Mouse (Mus musculus) left cerebral cortex, adult 11 months (tissue): ENCODE results near the gene Aldh2.
A peak's percentile ranks its signal among the peaks of the same experiment; 100 is the strongest.
"Not testable (repeated sequence)": the region's sequence is repeated elsewhere in the genome, so short reads cannot be mapped to it uniquely, and the experiment has no call there.

Source experiments
- DNase-seq: peaks from one replicate; pipeline ENCODE4 v3.0.0; 2022; ENCODE audit warnings: low spot score

Aldh2 gene

DNA sequence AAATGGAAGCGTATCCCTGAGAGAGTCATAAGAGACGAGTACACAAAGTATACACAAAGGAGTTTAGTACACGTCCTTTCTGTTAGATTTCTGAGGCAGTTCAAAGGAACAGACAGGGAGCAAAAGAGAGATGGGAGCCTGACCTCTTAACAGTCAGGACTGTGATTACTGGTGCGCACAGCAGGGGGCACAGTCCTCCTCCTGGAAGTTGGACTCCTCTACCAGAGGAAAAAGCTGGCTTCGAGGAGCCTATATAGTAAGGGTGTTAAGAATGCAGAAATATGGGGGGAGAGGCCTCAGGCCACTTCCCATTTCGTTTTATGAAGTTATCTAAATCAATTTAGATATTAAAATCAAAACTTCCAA lies 47.1 kb downstream of the Aldh2 start:
- DNase-seq = peak; percentile 39

DNA sequence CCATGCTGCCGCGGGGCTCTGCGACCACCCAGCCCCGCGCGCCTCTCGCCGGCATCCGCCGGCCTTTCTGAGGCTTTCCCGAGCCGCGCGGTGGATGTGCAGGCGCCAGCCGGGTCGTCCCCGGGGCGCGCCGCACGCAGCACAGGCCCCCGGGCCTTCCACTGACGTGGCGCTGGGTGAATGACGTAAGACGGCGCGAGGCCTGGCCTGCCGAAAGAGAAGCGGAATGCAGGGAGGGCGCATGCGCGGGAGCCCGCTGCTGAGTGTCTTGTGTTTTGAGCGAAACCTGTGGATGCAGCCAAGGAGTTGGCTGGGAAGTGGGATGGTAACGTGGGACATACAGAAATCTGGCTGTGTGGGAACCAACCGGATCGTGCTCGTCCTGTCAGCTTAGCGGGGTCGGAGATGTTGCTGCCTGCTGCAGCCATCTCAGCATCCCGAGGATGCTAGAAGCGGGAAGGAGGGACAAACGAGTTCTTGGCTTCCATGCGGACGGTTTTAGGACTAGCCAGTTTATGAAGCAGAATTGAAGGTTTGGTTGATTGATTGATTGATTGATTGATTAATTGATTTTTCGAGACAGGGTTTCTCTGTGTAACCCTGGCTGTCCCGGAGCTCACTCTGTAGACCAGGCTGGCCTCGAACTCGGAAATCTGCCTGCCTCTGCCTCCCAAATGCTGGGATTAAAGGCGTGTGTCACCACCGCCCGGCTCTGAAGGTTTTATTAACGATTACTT lies 47.7 kb downstream of the Aldh2 start, which contains the start of gene Mapkapk5:
TSS of gene Mapkapk5 (minus strand) at position 113 of the 737 bp plus-strand sequence.
- DNase-seq = peak; percentile 94

DNA sequence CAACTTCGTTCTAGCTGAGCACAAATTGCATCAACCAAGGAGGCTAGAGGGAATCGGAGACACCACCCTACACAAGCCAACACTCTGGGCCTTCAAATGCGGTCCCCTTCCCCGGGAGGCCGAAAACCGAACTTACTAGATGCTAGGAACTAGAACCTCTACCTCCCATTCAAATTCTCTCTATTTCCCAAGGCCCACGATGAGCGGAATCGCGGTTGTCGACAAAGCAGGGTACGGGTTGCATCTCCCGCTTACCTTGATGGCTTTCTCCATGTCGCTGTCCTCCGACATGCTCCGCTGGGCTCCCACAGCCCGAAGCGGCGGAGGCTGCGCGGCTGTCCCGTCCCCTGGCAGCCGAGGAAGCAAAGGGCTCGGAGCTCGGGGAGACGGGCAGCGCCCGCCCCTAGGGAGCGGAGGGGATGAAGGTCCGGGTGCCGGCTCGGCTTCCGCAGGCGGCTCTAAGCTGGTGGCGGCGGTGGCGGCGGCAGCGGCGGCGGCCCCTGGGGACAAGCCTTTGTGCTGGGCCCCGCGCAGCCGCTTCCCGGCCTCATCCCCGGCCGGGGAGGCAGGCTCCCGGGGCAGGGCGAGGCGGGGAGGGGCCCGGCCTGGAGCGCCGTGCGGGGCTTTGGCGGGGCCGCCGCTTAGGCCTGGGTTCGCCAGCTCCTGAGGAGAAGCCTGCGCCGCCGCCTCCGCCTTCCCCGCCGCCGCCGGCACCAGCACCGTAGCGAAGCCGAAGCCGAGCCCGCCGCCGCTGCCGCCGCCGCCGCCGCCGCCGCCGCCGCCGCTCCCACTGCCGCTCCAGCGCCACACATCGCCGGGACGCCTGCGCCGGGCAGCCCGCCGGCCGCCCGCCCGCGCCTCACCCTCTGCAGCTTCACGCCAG lies 48.5 kb downstream of the Aldh2 start, which contains the start of the genes Adam1a and Gm42878:
TSS of gene Adam1a (minus strand) at position 573 of the 883 bp plus-strand sequence.
TSS of gene Gm42878 (minus strand) at position 573 of the 883 bp plus-strand sequence.
- no peak for DNase-seq

DNA sequence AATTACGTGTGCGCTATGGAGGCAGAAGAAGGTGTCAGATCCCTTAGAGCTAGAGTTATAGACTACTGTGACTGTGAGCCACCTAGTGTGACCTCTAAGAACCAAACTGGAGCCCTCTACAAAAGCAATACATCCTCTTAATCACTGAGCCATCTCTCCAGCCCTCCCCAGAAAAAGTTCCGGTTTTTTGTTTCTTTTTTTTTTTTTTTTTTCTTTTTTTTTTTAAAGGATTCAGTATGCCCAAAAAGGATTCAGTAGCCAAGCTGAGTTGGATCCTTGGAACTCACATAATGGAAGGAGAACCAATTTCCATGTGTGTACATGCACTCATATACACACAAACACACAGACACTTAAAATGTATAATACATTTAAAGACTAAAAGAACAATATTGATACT lies 50.3 kb downstream of the Aldh2 start:
- DNase-seq = no peak

DNA sequence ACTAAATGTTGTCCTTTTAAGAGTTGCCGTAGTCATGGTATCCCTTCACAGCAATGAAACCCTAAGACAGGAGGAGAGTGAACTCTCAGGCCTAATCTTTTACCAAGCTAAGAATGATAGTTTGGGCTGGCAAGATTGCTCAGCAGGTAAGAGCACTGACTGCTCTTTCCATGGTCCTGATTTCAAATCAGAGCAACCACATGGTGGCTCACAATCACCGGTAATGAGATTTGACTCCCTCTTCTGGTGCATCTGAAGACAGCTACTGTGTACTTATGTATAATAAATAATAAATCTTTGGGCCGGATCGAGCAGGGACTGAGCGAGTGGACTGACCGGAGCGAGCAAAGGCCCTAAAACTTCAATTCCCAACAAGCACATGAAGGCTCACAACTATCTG lies 52.4 kb downstream of the Aldh2 start:
- DNase-seq = no peak

DNA sequence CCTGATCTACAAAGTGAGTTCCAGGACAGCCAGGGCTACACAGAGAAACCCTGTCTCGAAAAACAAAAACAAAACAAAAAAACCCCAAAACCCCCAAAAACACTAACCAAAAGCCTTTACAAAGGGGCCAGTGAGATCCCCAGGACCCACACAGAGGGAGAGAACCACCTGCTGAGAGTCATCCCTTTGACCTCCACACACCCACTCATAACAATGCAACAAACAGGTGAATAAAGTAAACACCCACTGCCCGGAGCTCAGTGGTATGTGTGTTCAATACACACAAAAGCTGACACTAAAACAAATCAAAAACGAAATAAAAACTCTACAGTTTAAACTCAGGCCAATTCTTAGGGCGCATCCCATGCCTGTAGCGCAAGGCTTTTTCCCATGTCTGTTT lies 53.6 kb downstream of the Aldh2 start:
- no peak for DNase-seq

DNA sequence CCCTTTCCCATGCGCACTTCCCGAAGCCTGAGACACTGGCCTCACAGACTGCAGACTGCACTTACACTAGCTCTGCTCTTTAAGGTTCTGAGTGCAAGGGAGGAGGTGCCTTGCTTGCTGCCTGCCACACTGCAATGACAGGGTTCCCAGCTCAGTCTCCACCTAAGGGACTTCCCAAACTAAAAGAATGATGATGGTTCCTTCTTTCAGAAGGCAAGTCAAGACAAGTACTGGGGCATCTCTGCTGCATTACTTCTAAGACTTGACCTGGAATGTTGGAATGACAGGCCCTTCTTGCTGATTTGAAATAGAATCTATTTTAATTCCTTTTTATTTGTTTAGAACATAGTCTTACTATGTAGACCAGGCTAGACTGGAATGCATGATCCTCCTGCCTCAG lies 56.0 kb downstream of the Aldh2 start:
- no peak for DNase-seq

DNA sequence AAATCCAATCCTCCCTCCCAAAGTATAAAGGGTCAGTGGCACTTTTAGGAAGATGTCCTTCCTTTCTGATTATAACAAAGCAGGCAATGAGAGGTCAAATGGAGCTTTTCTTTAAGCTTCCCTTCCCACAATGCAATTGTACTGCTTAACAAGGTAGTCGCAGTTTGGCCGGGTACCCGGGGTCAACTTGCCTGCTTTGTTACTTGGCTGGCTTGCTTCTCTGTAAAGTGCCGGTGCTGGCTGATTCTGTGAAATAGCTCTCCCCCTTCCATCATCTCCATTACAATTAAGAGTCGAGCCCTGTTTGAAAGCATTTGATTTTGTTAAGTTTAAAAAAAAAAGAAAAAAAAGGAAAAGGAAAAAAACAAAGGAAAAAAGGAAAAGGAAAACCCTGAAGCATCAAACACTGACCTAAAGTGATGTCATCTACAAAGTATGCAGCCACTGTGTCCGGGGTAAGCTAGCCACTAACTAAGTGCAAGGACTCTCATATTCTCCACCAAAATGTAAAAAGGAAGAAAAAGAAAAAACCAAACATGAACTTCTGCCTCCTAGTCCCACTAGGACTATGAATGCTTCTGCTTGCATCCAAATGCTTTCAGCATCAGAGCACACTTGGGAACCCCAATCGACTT lies 56.6 kb downstream of the Aldh2 start:
- DNase-seq = no peak

DNA sequence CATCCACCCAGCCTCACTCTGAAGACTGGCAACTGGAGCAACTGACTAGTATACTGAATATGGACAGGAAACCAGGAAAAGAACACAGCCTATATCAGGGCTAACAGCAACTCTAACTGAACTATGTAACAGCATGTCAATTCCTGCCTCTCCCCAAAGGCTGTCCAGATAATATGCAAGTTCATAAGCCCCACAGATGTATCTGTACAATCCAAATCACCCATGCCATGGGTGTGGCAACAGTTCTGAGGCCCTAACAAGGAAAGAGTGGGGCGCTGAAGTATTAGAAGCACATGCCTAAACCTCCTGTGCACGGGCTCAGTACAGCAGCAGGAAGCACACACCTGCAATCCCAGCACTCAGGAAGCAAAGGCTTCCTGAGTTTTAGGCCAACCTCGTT lies 58.5 kb downstream of the Aldh2 start:
- no peak for DNase-seq

DNA sequence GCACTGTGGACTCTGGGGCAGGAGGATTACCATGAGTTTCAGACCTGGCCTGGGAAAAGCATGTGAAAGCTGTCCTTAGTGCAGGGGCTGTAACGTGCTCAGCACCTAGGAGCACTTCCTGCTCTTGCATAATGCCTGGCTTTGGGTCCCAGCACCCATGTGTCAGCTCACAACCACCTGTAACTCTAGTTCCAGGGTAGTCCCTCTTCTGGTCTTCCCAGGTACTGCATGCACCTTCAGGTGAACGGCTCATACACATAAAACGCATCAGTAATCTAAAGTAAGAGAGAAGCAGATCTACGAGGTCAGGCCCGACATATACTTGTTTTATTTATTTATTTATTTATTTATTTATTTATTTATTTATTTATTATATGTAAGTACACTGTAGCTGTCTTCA lies 59.1 kb downstream of the Aldh2 start:
- no peak for DNase-seq

DNA sequence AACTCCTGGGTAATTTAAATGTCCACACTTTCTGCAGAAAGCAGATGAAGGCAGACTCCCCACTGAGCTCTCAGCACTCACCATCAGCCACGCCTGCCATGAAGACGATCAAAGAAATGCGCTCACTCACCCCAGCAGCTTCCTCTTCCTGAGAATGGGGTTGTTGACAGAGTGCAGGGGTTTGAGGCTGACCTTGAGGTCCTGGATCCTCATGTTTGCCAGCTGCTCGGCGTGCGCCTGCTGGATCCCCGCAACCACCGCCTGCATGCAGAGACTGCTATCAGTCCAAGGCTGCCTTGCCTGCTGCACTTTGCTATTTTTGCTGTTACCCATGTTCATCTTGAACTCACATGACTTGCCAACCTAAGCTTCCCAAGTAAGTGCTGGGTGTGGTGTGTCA lies 66.7 kb downstream of the Aldh2 start:
- DNase-seq = no peak

DNA sequence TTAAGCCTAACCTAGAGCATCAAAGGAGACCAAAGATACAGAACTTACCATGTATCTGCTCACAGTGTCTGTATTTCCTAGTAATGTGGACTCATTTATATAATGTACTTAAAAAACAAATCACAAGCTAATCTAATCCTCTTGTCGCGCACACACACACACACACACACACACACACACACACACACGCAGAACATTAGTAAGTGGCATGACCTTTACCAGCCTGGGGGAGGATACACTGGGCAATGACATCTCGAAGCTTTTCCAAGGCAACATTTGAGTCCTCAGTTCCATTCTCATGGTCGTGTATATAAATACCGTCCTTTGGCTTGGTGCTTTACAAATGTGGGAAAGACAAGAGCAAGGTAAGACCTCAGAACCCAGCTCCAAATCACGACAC lies 67.1 kb downstream of the Aldh2 start:
- no peak for DNase-seq

DNA sequence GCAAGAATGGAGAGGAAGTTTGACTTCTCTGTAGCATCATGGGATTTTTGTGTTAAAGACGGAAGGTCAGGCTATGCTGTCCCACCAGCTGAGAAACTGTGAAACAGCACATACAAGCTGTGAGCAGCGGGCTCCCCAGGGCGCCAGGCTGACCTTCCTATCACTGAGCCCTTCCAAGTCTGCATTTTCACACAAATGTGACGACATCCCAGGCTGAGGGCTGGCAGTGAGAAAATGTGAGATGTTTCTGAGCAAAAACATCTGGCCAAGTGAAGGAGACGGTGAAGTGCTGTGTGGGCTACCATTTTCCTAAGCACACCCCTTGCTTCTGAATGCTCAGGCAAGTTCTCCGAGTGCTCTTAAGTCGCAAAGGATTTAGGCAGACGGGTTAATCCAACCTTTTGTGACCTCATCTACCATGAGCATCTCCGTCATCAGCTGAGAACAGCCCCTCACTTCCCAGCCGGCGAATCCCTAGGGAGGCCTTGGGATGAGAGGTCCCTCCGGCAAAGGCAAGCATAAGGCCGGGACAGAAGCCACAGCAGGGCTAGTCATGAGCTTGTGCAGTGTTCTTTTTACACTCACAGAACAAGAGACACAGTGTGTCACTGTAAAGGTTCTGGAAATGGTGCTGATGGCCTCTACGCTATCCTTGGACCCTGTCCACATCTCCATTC lies 67.7 kb downstream of the Aldh2 start:
- no peak for DNase-seq

DNA sequence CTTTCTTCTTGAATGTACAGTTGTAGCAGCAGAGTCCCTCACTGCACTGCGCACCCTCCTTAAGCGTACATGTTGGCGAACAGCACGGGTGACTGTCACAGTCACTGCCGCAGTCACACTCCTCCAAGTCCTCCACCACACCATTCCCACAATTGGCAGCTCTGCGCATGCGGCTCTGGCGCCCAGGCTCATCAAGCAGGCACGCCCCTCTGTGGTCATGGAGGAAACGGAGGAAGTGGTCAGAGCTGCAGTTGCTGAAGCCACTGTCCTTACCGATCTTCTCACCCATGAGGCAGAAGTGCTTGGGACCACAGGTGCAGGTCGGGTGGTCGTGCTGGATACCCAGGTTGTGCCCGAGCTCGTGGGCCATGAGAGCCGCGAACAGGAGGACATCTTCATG lies 73.9 kb downstream of the Aldh2 start:
- not testable (repeated sequence) for DNase-seq

DNA sequence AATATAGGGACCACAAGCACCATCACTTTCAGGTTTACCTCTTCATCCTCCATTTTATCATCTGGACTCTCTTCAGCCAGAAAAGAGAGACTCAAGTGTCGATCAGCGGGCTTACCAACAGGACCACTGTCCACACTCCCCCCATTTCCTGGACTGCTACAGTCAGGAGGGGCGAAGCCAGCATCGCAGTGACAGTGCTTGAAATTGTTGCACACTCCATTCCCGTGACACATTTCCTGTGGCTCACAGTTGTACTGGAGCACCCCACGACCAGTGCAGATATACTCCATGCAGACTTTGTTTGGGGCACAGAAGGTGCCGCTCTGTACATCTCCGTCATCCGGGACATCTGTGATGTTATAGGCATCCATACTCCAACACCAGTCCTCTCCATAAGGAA lies 74.6 kb downstream of the Aldh2 start:
- no peak for DNase-seq
